Mouse (Mus musculus) T-helper 1 cell (primary cell): ENCODE data around the gene Lsamp.

Experiments used
- in situ Hi-C: fragments of 300-600 bp; cut with MboI, MseI; formaldehyde crosslinking; loops from one replicate; pipeline ENCODE4 v1.15.1; 2025; ENCODE audit warnings: high pct_unique_total_duplicates

Gene Lsamp

DNA sequence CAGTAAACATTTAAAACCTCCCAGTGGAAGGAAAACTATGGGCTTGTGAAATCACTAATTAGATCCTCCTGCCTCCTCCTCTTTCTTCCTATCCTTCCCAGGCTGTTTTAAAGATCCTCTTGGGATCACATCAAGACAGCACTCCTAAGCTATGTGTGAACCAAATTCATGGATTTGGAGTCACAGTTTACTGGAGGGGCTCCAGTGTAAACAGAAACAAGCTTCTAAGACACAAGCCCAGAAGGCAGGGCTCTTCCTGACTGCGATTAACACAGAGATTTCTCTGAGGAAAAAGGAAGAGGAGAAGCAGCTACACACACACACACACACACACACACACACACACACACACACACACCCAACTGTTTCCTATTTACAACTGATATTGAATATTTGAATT is 961.7 kb downstream of the Lsamp start:
- in situ Hi-C loops, result no loop called here

DNA sequence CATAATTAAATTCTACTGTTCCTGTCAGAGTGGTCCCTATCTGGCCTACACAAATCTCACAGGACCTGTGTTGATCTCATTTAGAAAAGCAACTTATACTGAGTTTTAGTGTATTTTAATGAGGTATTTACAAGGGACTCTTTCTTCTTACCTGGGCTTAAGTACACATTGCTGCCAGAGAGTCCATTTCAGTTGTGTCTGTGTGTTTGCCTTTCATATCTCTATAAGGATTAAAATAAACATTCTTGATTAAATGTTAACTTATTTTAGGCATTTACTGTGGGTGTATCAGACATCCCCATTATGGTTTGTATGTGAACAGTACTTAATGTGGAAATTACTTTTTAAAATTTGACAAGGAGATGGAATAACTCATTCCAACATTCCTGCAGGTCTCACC is 963.9 kb downstream of the Lsamp start:
- in situ Hi-C loops, result no loop called here

DNA sequence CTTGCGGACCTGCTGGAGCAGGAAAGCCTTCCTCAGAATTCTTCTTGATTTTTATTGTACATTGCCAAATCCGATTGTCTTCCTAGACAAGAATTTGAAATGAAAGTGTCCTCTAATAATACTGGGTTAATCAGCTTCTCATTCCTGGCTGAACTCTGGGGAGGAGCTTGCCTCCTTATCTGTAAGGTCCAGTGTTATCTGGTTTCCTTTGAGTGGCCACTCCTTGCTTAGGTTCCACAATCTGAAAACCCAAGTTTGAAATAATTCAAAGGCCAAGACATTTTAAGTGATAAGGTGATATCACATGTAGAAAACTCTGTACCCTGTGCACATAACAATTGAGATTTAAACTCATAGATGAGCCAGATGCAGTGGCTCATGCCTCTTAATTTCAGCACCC is 975.0 kb downstream of the Lsamp start:
- in situ Hi-C loops, result no loop called here

DNA sequence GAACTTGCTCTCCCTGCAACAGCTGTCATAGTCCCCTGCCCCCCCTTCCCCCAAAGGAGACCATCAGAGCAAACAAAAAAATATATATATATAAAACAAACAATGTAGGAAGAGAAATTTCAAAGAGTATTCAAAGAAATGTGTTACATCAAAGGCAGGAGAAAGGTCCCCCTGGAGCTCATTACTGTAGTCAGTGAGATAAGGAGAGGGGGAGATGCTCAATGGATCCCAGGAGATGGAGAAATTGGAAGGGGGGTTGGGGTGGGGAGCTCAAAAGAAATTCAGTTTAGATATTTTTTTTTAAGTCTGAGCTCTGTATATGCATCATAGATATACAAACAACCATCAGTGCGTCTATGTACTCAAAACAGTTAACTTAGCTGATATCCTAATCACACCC is 976.4 kb downstream of the Lsamp start:
- in situ Hi-C loops, result no loop called here

DNA sequence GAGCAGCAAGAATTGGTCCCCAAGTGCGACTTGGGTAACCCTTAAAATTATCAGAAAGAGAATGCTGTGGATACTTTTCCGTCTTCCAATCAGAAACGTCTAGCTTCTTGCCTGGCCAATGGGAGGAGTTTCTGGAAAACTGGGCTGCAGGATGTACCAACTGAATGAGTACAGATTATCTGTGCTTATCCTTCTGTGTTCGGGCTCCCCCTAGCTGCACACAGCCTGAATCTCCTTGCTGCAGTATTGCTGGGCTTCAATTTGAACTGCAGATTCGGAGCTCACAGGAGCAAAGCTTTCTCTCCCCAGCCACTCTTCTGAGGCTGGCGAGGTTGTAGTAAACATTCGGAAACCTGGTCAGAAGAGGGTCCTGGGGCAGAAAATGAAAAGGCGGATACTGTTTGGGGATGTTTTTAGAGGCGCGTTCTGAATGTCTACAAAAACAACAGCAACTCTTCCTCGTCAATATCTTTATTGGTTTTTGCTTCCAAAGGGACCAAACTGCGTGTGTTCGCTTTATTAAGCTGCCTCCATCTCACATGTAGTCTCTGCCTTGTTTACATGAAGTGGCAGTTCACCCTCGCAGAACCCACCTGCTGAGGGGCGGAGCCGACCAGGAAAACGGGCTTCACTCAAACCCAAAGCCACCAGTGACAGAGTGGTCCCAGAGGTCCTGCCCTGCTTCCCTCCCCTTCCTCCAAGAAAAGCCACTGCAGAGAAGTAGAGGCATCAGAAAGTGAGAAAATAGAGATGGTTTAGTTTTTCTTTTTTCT is 984.1 kb downstream of the Lsamp start:
- in situ Hi-C loops, result no loop called here

DNA sequence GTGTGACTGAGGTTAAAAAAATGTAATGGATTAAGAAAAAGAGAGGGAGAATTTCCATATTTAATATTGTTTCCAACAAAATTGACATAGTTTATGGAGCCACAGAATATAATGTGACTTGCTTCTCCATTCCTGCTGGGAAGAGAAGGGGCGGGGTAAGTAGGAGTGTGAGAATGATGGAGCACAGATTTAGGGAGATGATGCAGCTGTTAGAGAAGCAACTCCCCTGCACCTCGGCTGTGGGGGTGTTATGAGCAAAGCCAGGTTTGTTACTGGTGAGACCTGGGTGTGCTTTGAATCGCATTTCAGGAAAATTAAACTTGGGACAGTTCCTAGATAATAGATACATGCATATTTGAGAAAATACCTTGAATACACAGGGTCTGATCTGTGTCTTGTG is 987.2 kb downstream of the Lsamp start:
- in situ Hi-C loops, result no loop called here

DNA sequence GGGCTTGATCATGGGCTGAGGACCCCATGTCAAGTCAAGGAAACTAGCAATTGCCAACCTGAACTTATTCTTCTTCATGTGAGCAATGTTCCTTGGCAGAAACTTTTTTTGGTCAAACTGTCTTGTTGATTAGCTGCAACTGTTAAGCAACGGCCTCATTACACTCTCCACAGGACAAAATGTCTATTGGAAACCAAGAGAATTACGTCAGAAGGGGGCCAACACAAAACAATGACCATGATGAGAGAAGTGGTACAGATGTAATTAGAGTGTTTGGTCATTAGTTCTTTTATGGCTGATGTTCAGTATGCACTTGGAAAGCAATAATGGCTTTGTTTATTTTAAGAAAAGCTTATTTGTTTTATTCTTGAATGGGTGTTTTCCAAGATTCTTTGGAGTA is 989.9 kb downstream of the Lsamp start:
- in situ Hi-C loops, result no loop called here

DNA sequence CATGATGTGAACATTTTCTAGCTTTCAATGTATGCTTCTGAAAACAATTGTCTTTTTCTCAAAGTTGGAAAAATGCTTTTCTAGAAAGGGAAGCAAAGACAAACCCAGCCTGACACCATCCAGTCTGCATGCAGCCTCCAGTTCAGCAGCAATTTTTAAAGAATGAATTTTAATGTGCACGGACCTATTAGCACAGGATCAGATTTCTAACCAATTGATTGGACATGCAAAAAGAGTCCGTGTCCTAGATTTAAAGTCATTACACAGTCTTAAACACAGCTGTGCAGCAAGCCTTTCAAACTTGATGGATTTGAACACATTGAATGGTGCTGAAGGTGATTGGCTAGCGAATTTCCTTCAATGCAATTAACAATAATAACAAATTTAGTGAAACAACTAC is 998.9 kb downstream of the Lsamp start:
- in situ Hi-C loops, result no loop called here

DNA sequence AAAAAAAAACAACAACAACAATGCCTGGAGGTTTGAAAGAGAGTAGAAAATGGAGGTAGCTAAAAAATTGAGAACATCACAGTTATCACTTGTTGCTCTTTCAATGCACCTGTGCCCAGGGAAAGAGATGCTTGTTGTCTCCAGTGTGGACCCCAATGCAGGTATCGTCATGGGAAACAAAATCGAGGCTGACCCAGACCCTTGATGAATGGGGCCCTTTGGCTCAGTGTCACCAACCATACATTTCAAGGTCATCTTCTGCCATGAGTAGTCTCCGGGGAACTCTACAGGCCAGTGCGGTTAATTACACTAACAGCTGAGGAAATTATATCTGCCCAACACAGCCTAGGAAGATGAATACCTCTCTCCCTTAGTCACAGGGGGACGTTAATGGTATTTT is 1023.4 kb downstream of the Lsamp start:
- in situ Hi-C loops, result no loop called here

DNA sequence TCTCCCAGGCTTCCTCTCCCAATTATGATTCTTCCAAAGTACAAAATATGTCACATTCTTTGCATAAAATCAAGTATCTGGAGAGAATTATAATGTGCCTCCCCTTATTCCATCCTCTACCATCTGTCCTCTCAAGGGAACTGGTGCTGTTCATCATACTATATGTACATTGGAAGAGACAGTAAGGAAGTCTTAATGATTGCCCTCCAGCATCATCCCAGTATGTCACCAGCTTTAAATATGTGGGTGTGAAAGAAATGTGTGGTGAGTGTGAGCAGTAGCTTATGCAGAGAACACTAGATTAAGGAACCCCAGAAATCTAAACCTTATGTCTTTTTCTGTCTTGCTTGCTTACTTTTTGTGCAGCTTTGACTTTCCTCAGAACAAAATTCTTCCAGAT is 1050.6 kb downstream of the Lsamp start:
- in situ Hi-C loops, result no loop called here

DNA sequence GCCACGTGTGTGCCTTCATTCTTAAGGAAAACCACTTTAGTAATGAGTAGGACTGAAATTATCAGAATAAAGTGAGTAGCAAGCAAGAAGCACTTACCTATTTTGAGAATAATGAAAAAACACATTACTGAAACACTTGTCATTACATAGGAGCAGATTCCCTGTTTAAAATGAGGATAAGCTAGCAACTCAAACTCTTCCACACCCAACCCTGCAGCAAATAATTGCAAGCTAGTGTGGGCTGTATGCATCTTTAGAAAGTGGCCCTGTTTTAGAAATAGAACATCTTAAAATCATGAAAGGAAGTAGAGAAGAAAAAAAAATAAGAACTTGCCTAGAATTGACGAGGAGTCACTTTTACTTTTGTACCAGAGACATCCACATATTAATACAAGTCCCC is 1057.5 kb downstream of the Lsamp start:
- in situ Hi-C loops, result no loop called here

DNA sequence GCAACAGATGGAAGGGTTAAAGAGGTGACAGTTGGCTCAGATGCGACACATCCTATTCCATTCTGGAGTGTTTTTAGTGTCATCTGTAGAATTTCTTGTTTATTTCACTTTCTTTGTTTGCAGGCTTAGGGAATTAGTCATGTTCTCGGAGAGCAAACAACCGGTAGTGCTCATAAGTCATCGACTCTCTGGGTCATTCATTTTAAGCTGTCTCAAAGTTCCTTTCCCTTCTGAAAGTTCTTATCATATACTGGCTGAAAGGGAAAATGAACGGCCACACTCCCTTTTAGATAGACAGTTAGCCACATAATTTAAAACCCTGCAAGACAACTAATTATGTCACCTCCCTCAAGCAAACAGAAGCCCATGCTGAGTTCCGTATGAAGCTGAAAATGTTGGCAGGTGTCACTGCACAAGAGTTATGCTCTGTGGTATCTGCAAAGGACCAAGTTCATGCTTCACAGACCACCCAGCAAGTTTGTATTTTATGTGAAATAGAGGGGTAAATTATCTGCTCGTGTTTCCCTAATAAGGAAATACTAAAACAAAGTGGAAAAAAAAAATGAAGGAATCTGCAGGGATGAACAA is 1079.2 kb downstream of the Lsamp start:
- in situ Hi-C loops, result no loop called here

DNA sequence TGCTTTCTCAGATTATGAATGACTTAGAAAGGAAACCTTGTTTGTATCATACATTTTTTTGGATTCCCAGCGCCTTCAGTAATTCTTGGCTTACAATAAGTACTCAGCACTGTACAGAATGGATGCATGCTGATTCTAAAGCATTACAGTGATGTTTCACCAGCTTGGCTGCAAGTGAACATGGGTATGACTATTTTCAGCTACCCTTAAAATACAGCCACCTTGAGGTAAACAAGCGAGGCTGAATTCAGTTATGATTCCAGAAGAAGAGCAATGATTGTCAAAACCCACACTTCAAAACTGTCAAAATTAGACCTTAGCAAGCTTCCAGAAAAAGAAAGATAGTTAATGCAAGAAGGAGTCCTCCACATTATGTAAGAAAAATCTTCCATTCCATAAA is 1089.3 kb downstream of the Lsamp start:
- in situ Hi-C loops, result no loop called here

DNA sequence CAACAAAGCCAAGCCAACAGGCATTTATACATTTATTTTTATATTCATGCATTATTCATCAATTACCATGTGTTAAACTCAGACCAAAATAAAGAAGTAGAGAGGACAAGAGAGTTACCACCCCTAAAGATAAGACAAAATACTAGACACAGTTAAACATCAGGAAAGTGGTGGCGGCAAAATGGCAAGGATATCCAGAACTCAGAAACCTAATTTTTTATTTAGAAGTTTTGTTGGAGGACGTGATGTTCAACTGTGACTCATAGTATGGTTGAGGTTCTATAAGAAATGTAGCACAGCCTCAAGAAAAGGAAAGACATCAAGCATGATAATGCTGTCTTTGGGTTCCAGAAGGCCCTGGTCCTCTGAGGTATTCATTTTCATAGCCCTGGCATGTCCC is 1104.5 kb downstream of the Lsamp start:
- in situ Hi-C loops, result no loop called here

DNA sequence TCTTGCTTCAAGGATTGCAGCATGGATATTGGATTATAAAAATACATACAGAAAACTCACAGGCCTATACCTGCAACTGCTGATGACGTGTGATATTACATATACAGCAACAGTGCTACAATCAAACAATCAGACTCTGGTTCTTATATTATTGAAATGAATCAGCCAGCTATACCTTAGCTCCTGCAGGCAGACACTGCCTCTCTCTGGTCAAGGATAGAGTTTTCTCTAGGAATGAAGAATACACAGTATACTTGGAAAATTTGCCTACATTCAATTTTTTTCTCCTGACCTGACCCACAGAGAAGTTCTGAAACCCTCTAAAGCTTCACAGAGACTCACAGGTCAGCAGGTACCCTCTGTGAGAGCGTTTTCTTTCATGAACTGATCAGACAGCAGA is 1105.9 kb downstream of the Lsamp start:
- in situ Hi-C loops, result loop anchor here (10.0 kb wide), 1 partner anchor 1555 kb away; no protein-coding TSS in a partner anchor

DNA sequence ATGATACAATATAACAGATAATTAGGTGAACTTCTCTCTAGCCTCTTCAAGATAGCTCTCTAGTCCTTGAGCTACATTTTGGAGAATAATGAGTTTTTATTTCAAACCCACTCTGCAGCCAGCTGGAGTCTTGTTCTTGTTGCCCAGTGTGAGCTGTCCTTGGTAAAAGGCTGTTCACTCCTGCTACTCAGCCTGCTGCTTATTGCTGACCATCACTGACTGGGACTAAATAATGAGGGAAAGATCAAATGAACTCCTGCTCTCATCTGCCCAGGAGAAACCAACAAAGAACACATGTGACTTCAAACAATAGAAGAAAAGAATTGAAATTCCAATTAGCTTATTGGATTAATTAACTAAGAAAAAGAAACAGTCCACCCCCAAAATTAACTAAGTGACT is 1107.1 kb downstream of the Lsamp start:
- in situ Hi-C loops, result loop anchor here (10.0 kb wide), 1 partner anchor 1556 kb away; no protein-coding TSS in a partner anchor

DNA sequence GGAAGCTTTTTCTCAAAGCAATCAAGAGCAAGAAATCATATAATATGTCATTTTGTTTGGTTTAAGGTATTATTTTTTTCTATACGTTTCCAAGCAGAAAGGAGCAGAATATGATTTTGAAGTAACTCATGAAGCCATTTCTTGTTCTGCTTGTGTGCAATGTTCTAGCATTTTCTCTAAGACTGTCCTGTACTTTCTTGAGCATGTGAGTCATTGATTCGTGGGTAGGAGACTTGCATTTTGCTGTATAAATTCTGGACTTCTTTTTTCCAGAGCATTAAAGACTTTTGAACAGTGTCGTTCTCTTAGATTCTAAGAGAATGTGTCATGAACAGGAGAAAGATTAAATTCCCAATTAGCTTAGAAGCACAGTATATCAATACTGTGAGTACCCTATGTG is 1118.6 kb downstream of the Lsamp start:
- in situ Hi-C loops, result no loop called here

DNA sequence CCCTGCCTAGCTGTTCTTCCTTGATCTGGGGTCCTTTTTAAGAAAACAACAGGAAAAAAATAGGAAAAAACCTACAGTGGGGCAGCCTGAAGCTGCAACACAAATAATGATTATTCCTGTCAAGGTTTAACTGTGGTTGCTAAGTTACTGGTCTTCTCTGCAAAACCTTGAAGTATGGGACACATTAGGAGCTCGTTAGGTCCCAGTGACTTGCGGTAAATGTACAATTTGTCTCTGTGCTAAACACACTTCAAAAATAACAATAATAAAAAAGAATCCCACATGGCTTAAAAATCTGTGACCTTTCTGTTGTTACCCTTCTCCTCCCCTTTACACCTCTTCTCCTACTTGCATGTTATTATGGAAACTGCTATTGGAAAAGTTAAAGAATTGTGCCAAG is 1140.2 kb downstream of the Lsamp start:
- in situ Hi-C loops, result no loop called here

DNA sequence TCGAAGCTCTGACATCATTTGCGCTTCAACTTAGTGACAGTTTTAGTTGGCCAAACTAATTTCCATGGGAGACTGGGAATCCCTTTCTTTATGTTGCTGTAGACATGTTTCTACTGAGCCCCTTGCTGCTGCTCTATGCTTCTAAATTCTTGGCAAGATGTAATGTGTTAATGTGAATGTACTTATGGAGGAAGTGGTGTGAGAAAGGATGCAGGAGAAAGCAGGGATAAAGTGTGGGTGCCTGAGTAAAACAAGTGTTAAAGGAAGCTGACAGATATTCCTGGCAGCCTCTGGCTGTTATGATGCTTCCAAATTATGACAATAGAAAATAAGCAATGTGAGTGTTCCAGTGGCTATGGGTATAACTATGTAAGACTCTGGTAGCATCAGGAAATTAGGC is 1140.9 kb downstream of the Lsamp start:
- in situ Hi-C loops, result no loop called here

DNA sequence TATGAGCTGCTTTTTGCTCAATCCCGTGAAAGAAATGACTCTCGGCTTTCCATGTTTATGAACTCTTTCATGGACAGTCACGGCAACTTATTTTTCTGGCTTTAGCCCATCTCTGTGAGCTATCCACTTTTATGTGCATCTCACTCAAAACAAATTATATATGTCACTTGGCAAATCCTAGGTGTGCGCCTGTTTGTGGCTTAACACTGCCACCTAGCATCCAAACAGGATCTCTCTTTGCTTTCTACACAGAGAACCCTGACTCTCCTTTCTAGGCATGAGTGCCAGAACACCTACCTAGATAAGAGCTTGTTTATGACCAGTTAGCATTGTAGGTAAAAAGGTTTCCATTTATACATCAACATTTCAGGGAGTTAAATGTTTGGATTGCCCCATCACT is 1146.9 kb downstream of the Lsamp start:
- in situ Hi-C loops, result no loop called here

DNA sequence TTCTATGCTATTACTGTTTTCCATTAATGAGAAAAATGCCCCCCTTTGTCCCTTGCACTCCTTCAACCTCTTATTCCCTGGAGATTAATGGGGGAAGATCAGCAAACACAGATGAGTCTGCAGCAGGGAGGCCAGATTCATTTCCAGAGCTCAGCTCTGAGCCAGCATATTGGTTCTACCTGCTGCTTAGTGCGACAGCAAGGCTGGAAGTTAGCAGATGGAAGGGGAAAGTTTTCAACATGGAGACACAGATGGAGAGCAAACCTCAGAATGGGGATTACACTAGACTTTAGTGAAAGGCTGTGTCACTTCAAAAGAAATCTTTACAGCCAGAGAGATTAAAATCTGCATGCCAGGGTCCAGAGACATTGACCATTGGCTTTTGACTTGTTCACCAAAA is 1188.7 kb downstream of the Lsamp start:
- in situ Hi-C loops, result no loop called here

DNA sequence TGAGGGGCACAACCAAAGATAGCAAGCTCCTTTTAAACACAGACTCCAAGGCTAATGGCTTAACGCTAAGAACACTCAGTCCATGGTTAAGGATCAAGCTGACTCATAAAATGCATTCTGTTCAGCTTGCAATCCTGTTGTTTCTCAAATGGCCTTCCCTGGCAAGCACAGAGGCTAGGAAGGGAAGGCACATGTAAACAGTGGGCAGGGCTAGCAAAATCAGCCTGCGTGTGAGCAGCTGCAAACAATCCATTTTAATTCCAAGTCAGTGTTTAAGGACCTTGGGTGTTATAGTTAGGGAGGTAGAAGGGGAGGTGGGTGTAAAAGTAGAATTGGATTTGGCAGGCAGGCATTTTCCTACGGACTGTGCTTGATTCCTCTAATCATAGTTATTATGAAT is 1195.4 kb downstream of the Lsamp start:
- in situ Hi-C loops, result no loop called here

DNA sequence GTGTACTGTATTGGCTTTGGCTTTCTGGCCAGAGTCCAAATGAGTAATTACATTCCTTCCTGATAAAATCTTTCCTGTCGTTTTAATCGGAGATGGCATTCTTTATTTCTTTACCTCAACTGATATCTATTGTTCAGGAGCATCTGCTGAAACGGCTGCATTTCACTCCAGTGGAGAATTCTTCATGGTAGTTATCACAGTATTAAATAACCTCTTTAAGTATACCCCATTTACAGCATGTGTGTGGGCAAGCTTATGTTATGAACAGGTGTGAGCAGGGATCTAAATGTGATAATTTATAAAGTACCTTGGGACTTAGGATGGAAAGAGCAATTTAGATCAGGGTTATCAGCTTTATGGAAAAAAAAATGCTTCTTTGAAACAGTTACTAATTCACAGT is 1196.7 kb downstream of the Lsamp start:
- in situ Hi-C loops, result no loop called here

DNA sequence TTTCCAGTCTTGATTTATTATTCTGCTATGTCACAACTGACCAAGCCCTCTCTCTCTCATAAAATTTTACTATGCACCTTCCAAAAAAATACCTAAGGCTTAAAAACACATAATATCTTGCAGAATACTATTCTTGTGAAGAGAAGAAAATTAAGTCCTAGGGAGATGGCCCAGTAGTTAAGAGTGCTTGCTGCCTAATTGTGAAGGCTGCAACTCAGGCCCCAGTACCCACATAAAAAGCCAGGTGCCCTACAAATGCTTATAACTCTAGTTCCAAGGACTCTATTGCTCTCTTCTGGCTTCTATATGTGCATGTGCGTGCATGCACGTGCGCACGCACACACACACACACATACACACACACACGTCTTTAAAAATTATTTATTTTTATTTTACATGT is 1225.9 kb downstream of the Lsamp start:
- in situ Hi-C loops, result no loop called here
